Mouse (Mus musculus): Measurements from ENCODE around the gene Ajm1.

GRCm38 (mm10) chr2:25588227-25588907 lies 6.8 kb upstream of the Ajm1 start:
- no peak for TF ChIP-seq POLR2A (IDR thresholded peaks at IDR 0.05; ENCODE audit: extremely low read depth, insufficient read depth, low read length)
- TF ChIP-seq CTCF (IDR thresholded peaks at IDR 0.05; ENCODE audit: low read depth, low read length) = no peak

Measured in liver, adult 2 months (tissue).